Mouse (Mus musculus): ENCODE results near the gene Ttll10. TPM values are rescaled to one million over a fixed set of nuclear protein-coding genes. Genes with fewer than 3 reads are reported as not detected.

Ttll10 gene
- polyA plus RNA-seq, 1 experiment from 2014 or later: 0.11 TPM

DNA sequence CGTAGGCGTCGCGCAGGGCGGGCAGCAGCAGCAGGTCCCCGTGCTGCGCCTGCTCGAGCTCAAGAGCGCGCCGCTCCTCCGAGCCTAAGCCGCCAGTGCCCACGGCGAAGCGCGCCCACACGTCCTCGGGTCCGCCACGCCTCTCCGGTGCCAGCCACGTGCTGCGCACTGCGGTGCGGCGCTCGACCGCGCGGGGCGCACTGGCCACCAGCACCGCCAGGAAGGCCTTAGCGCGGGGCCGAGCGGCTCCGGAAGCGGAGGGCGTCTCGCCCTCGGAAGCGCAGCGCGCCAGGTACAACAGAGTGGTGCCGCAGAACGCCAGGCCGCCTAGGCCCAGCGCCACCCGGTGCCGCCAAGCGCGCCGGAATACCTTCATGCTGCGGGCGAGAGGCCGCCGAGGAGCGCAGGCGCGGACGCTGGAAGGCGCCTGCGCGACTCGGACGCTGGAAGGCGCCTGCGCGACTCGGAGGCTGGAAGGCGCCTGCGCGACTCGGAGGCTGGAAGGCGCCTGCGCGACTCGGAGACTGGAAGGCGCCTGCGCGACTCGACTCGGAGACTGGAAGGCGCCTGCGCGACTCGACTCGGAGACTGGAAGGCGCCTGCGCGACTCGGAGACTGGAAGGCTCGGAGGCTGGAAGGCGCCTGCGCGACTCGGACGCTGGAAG, 66.8 kb downstream of the Ttll10 start, which contains the start of the genes B3galt6 and Sdf4:
Gene B3galt6, minus strand, starts transcription at position 409 of the 665 bp plus-strand sequence.
Gene Sdf4, plus strand, starts transcription at position 632 of the 665 bp plus-strand sequence.
- WGBS: under 1% methylated on average over 92 of the region's 99 CpGs
- DNase-seq (ENCODE audit: low spot score): peak; percentile 87
- peak; percentile 88 for ATAC-seq (ENCODE audit: low FRiP score)

GRCm38 (mm10) chr4:155991908-155992230, 67.3 kb downstream of the Ttll10 start:
- Histone ChIP-seq H3K9me3 (ENCODE audit: control insufficient read depth, low read length) (no peaks in the 10 kb centered on the region), H3K9ac (peak overlapping the region; percentile 79), H3K27me3 (ENCODE audit: control insufficient read depth, insufficient read depth, low read length) (no peaks in the 10 kb centered on the region), H3K36me3 (replicated peaks; ENCODE audit: control insufficient read depth, insufficient read depth) (peaks cover 12% of the 10 kb centered on the region; the same call in 1 of the 2 replicates), H3K27ac (peak overlapping the region; percentile 94), H3K4me2 (replicated peaks) (peak overlapping the region; percentile 92), H3K4me3 (replicated peaks; ENCODE audit: low read length) (peak overlapping the region; percentile 51), H3K4me1 (replicated peaks; ENCODE audit: control insufficient read depth, insufficient read depth, low read length) (peaks cover 28% of the 10 kb centered on the region)
- DNase-seq (ENCODE audit: low spot score): no peak
- 30% methylated on average over 37 of the region's 37 CpGs for WGBS
- 0 out of 2 replicates have a peak, but pooled peaks have one; percentile 5 for ATAC-seq (ENCODE audit: low FRiP score)

More for the DNA sequence above, 66.8 kb downstream of the Ttll10 start, which contains the start of the genes B3galt6 and Sdf4:
- Histone ChIP-seq H3K4me3 (replicated peaks; ENCODE audit: low read length) (peak within 1 kb of the TSS; percentile 94), H3K9me3 (ENCODE audit: control insufficient read depth, low read length) (no peaks in the 10 kb centered on the region), H3K4me2 (replicated peaks) (peak within 1 kb of the TSS; percentile 92), H3K36me3 (replicated peaks; ENCODE audit: control insufficient read depth, insufficient read depth) (peaks cover 17% of the 10 kb centered on the region), H3K4me1 (replicated peaks; ENCODE audit: control insufficient read depth, insufficient read depth, low read length) (peaks cover 28% of the 10 kb centered on the region), H3K27ac (peak within 1 kb of the TSS; percentile 97), H3K27me3 (ENCODE audit: control insufficient read depth, insufficient read depth, low read length) (no peaks in the 10 kb centered on the region), H3K9ac (peak within 1 kb of the TSS; percentile 91)

DNA sequence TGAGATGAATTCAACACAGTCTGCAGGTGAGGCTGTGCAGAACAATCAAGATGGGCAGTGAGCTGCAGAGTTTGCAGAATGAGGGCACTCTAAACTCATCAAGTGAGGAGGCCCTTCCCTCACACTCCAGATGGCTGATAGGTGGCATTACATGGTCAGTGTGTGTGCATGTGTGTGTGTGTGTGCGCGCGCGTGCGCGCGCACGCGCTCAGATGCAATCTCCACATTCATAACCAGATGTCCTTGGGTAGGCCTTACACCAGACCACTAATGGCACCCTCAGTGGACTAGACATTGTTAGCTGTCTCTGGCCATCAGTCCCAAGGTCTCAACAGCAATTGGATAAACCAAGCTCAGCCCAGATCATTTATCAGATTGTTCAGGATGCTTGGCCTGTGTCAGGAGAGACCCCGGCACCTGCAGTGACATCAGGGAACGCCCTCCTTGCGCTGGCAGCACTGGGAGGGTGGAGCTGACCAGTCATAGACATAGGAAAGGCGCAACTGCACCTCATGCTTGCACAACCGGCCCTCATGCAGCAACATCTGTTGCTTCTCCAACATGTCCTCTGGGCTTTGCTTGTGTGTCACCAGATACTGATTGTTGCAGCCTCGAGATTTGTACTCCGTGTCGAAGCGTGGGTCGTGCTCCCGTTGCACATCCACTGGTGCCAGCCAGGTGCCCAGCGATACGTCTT, 67.9 kb downstream of the Ttll10 start:
- Histone ChIP-seq H3K4me3 (replicated peaks; ENCODE audit: low read length) (peak overlapping the region; percentile 51), H3K27me3 (ENCODE audit: control insufficient read depth, insufficient read depth, low read length) (no peaks in the 10 kb centered on the region), H3K27ac (peak overlapping the region; percentile 94), H3K4me1 (replicated peaks; ENCODE audit: control insufficient read depth, insufficient read depth, low read length) (peaks cover 28% of the 10 kb centered on the region), H3K4me2 (replicated peaks) (peak overlapping the region; percentile 92), H3K36me3 (replicated peaks; ENCODE audit: control insufficient read depth, insufficient read depth) (peaks cover 7% of the 10 kb centered on the region; the same call in 1 of the 2 replicates), H3K9me3 (ENCODE audit: control insufficient read depth, low read length) (no peaks in the 10 kb centered on the region), H3K9ac (peak overlapping the region; percentile 79)
- DNase-seq (ENCODE audit: low spot score) (no peak), ATAC-seq (ENCODE audit: low FRiP score) (no peak)
- WGBS: 90% methylated on average over 22 of the region's 22 CpGs

MicroRNA genes within 50 kb of the gene (microRNA counts, 519-probe panel; counts per million panel counts)
- not detected for microRNA mmu-miR-200a
- not detected for microRNA mmu-miR-200b
- microRNA mmu-miR-429: not detected

Small RNAs within 50 kb of the gene (microRNA-seq; reads per million reads assigned to microRNA genes)
- gene Mir200a (2.4 reads per million, percentile 8 among the genes with 10 or more reads in this experiment), gene Mir200b (13.4 reads per million, percentile 32 among the genes with 10 or more reads in this experiment), gene Mir429 (40.8 reads per million, percentile 41 among the genes with 10 or more reads in this experiment)

Other genes starting within 250 kb of the Ttll10 start
- 131 and 133 TPM in 2 replicates for gene Ccnl2, start 246.9 kb downstream of the Ttll10 start, polyA plus RNA-seq (2014; fragmentation: Nextera tagmentation; extraction: Ambion mirVana)
- gene Aurkaip1, start 228.1 kb downstream of the Ttll10 start, polyA plus RNA-seq (2014; fragmentation: Nextera tagmentation; extraction: Ambion mirVana): 114 and 126 TPM in 2 replicates
- 24.5 and 25.8 TPM in 2 replicates for gene Mxra8, start 219.7 kb downstream of the Ttll10 start, polyA plus RNA-seq (2014; fragmentation: Nextera tagmentation; extraction: Ambion mirVana)
- 13.6 and 15.6 TPM in 2 replicates for gene Dvl1, start 212.0 kb downstream of the Ttll10 start, polyA plus RNA-seq (2014; fragmentation: Nextera tagmentation; extraction: Ambion mirVana)
- 0.40 and 0.41 TPM in 2 replicates for gene Tas1r3, start 196.1 kb downstream of the Ttll10 start, polyA plus RNA-seq (2014; fragmentation: Nextera tagmentation; extraction: Ambion mirVana)
- gene Cptp, start 190.0 kb downstream of the Ttll10 start, polyA plus RNA-seq (2014; fragmentation: Nextera tagmentation; extraction: Ambion mirVana): 33.5 TPM in 2 replicates
- 69.6 and 71.4 TPM in 2 replicates for gene Ints11, start 189.9 kb downstream of the Ttll10 start, polyA plus RNA-seq (2014; fragmentation: Nextera tagmentation; extraction: Ambion mirVana)
- 51.8 and 53.8 TPM in 2 replicates for gene Pusl1, start 167.6 kb downstream of the Ttll10 start, polyA plus RNA-seq (2014; fragmentation: Nextera tagmentation; extraction: Ambion mirVana)
- gene Acap3, start 167.6 kb downstream of the Ttll10 start, polyA plus RNA-seq (2014; fragmentation: Nextera tagmentation; extraction: Ambion mirVana): 71.8 and 73.5 TPM in 2 replicates
- 120 and 125 TPM in 2 replicates for gene Ube2j2, start 115.6 kb downstream of the Ttll10 start, polyA plus RNA-seq (2014; fragmentation: Nextera tagmentation; extraction: Ambion mirVana)
- gene C1qtnf12, start 97.1 kb downstream of the Ttll10 start, polyA plus RNA-seq (2014; fragmentation: Nextera tagmentation; extraction: Ambion mirVana): 11.2 and 13.5 TPM in 2 replicates
- 38.4 and 38.8 TPM in 2 replicates for gene B3galt6, start 66.8 kb downstream of the Ttll10 start, polyA plus RNA-seq (2014; fragmentation: Nextera tagmentation; extraction: Ambion mirVana)
- 112 and 114 TPM in 2 replicates for gene Sdf4, start 66.5 kb downstream of the Ttll10 start, polyA plus RNA-seq (2014; fragmentation: Nextera tagmentation; extraction: Ambion mirVana)
- gene Tnfrsf4, start 45.6 kb downstream of the Ttll10 start, polyA plus RNA-seq (2014; fragmentation: Nextera tagmentation; extraction: Ambion mirVana): 0.79 TPM in 1 of 2 replicates, not detected in the other
- 1.9 and 2.3 TPM in 2 replicates for gene Tnfrsf18, start 33.2 kb downstream of the Ttll10 start, polyA plus RNA-seq (2014; fragmentation: Nextera tagmentation; extraction: Ambion mirVana)
- gene 9430015G10Rik, start 50.6 kb upstream of the Ttll10 start, polyA plus RNA-seq (2014; fragmentation: Nextera tagmentation; extraction: Ambion mirVana): 29.1 and 30.5 TPM in 2 replicates
- gene Rnf223, start 71.1 kb upstream of the Ttll10 start, polyA plus RNA-seq (2014; fragmentation: Nextera tagmentation; extraction: Ambion mirVana): 0.59 and 0.81 TPM in 2 replicates
- gene Agrn, start 138.1 kb upstream of the Ttll10 start, polyA plus RNA-seq (2014; fragmentation: Nextera tagmentation; extraction: Ambion mirVana): 121 and 127 TPM in 2 replicates
- gene Isg15, start 141.4 kb upstream of the Ttll10 start, polyA plus RNA-seq (2014; fragmentation: Nextera tagmentation; extraction: Ambion mirVana): 0.87 and 0.90 TPM in 2 replicates
- gene AW011738, start 143.9 kb upstream of the Ttll10 start, polyA plus RNA-seq (2014; fragmentation: Nextera tagmentation; extraction: Ambion mirVana): 0.68 and 1.2 TPM in 2 replicates
- 1.9 and 2.2 TPM in 2 replicates for gene Perm1, start 156.5 kb upstream of the Ttll10 start, polyA plus RNA-seq (2014; fragmentation: Nextera tagmentation; extraction: Ambion mirVana)
- 28.6 and 28.7 TPM in 2 replicates for gene Plekhn1, start 175.4 kb upstream of the Ttll10 start, polyA plus RNA-seq (2014; fragmentation: Nextera tagmentation; extraction: Ambion mirVana)
- 47.9 and 49.5 TPM in 2 replicates for gene Noc2l, start 176.6 kb upstream of the Ttll10 start, polyA plus RNA-seq (2014; fragmentation: Nextera tagmentation; extraction: Ambion mirVana)
- gene Samd11, start 196.2 kb upstream of the Ttll10 start, polyA plus RNA-seq (2014; fragmentation: Nextera tagmentation; extraction: Ambion mirVana): 1.8 and 2.2 TPM in 2 replicates

Data from hindbrain, embryonic 14.5 days (tissue).